ENCODE assay signal across 9 mouse cellular contexts in the genomic region with DNA sequence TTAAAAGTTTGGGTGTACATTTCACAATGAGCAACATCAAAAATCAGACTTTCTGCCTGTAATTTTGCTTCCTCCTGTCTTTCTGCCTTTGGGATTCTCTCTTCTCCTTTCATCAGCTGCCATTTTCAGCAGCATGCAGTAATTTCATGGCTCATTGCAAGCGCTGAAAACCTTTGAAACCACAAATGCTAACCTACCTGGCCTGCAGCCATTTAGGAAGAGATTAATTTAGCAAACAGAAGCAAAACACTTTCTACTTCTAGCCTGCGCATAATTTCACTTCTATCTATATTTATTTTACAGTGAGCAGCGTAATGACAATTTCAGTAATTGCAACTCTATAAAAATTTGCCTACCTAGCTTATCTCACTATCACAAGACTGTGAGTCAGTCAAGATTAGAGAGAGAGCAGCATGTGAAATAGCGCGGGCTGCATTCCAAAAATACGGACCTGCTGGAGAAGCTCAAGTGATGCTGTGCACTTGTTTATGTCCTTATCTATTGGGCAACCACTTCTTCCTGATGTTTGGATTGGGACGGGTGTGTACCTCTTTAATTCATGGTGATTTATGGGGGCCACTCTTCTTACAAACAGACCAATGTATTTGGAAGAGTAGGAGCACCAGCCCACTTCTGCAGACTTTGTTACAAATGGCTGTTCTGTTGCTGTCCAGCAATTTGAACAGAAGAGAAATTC.
DNase-seq lines count a peak whose midpoint lies in the region; ATAC-seq and TF ChIP-seq lines count a peak whose summit lies in the region.
"Had no signal": no experiment of that assay in that cellular context is flagged by ENCODE, and none has a peak within 500 bp of the region (broad histone marks: within the 10 kb centered on the region; RNA-seq: fewer than 3 reads in every experiment).

No protein-coding gene starts in this region.

- no peak overlapping the region for H3K4me3 ChIP-seq in heart, embryonic 12.5 days
- no peak overlapping the region for H3K4me3 ChIP-seq in heart, embryonic 10.5 days
- H3K4me3 ChIP-seq in lung, embryonic 14.5 days (ENCODE audit: low read depth, low read length), result no peak overlapping the region
- no peak overlapping the region for H3K4me3 ChIP-seq in intestine, embryonic 16.5 days (ENCODE audit: low read length)
- H3K4me3 ChIP-seq: lung, embryonic 15.5 days had no signal

- H3K27ac ChIP-seq in heart, embryonic 12.5 days (ENCODE audit: poor library complexity, severe bottlenecking), result no peak overlapping the region
- H3K27ac ChIP-seq in heart, embryonic 10.5 days, result no peak overlapping the region
- no peak overlapping the region for H3K27ac ChIP-seq in lung, embryonic 14.5 days (ENCODE audit: low read depth)
- H3K27ac ChIP-seq in intestine, embryonic 16.5 days (ENCODE audit: low read length), result no peak overlapping the region
- H3K27ac ChIP-seq: lung, embryonic 15.5 days had no signal

- no peaks in the 10 kb centered on the region for H3K9me3 ChIP-seq in heart, embryonic 12.5 days (replicated peaks)
- no peaks in the 10 kb centered on the region for H3K9me3 ChIP-seq in heart, embryonic 10.5 days
- no peaks in the 10 kb centered on the region for H3K9me3 ChIP-seq in lung, embryonic 14.5 days (ENCODE audit: low read depth, low read length)
- H3K9me3 ChIP-seq in intestine, embryonic 16.5 days (ENCODE audit: control insufficient read depth, low read length), result no peaks in the 10 kb centered on the region
- H3K9me3 ChIP-seq: lung, embryonic 15.5 days had no signal

- 46% methylated on average over 7 of the region's 7 CpGs for whole genome bisulfite sequencing in heart, embryonic 12.5 days
- 55% methylated on average over 7 of the region's 7 CpGs for WGBS in heart, embryonic 10.5 days
- WGBS in lung, embryonic 14.5 days, result 37% methylated on average over 7 of the region's 7 CpGs
- 36% methylated on average over 7 of the region's 7 CpGs for WGBS in intestine, embryonic 16.5 days

- H3K4me1 ChIP-seq in heart, embryonic 12.5 days (replicated peaks), result peaks cover 5% of the 10 kb centered on the region; the same call in 1 of the 2 replicates
- no peaks in the 10 kb centered on the region for H3K4me1 ChIP-seq in heart, embryonic 10.5 days
- H3K4me1 ChIP-seq in lung, embryonic 14.5 days (ENCODE audit: insufficient read depth), result no peaks in the 10 kb centered on the region; the same call in 1 of the 2 replicates
- H3K4me1 ChIP-seq in intestine, embryonic 16.5 days (ENCODE audit: control insufficient read depth, insufficient read depth, low read length), result peaks cover 5% of the 10 kb centered on the region; the same call in 1 of the 2 replicates

- no peaks in the 10 kb centered on the region for H3K27me3 ChIP-seq in heart, embryonic 12.5 days (replicated peaks)
- no peaks in the 10 kb centered on the region for H3K27me3 ChIP-seq in heart, embryonic 10.5 days (ENCODE audit: insufficient read depth, poor library complexity, severe bottlenecking)
- H3K27me3 ChIP-seq in lung, embryonic 14.5 days (ENCODE audit: insufficient read depth, low read length), result no peaks in the 10 kb centered on the region
- H3K27me3 ChIP-seq in intestine, embryonic 16.5 days (replicated peaks; ENCODE audit: control insufficient read depth, insufficient read depth, low read length), result no peaks in the 10 kb centered on the region
- H3K27me3 ChIP-seq: lung, embryonic 15.5 days had no signal

- H3K36me3 ChIP-seq in heart, embryonic 12.5 days, result no peaks in the 10 kb centered on the region
- no peaks in the 10 kb centered on the region for H3K36me3 ChIP-seq in heart, embryonic 10.5 days
- no peaks in the 10 kb centered on the region for H3K36me3 ChIP-seq in lung, embryonic 14.5 days (ENCODE audit: insufficient read depth)
- H3K36me3 ChIP-seq in intestine, embryonic 16.5 days (ENCODE audit: control insufficient read depth, insufficient read depth, low read length), result no peaks in the 10 kb centered on the region
- H3K36me3 ChIP-seq: lung, embryonic 15.5 days had no signal

- peak overlapping the region; percentile 34; the same call in 1 of the 2 replicates for H3K4me2 ChIP-seq in heart, embryonic 12.5 days
- H3K4me2 ChIP-seq in lung, embryonic 14.5 days, result peak overlapping the region; percentile 7; the same call in 1 of the 2 replicates
- H3K4me2 ChIP-seq in intestine, embryonic 16.5 days (ENCODE audit: low read depth, low read length), result no peak overlapping the region
- H3K4me2 ChIP-seq: lung, embryonic 15.5 days had no signal

- no peak for TF ChIP-seq CTCF in lung, embryonic 14.5 days (IDR thresholded peaks at IDR 0.05; ENCODE audit: low read depth)

- ATAC-seq in heart, embryonic 12.5 days (ENCODE audit: insufficient number of reproducible peaks, low FRiP score), result no peak
- ATAC-seq in lung, embryonic 14.5 days (ENCODE audit: insufficient read depth), result peak; percentile 49; the same call in 1 of the 2 replicates
- no peak for ATAC-seq in megakaryocyte-erythroid progenitor cell, adult 5-6 weeks (replicated peaks; ENCODE audit: low FRiP score, low TSS enrichment, poor library complexity, severe bottlenecking)
- no peak for ATAC-seq in intestine, embryonic 16.5 days

- no peak for DNase-seq in heart, embryonic 10.5 days (ENCODE audit: low spot score)
- peak; percentile 71 for DNase-seq in Muller cell, postnatal 12 days (ENCODE audit: inconsistent ontology term)
- peak; percentile 91 to 92 for DNase-seq in cerebellum, postnatal 10 days
- peak; percentile 65 for DNase-seq in lung, embryonic 14.5 days
- DNase-seq in embryo, embryonic 10.5 days (ENCODE audit: low spot score), result no peak

- no peak overlapping the region for H3K9ac ChIP-seq in heart, embryonic 12.5 days
- no peak overlapping the region for H3K9ac ChIP-seq in lung, embryonic 14.5 days
- H3K9ac ChIP-seq in intestine, embryonic 16.5 days (ENCODE audit: low read depth, low read length), result no peak overlapping the region
- H3K9ac ChIP-seq: lung, embryonic 15.5 days had no signal

Comparison
In these comparisons a context has a peak if more than half of its experiments do, and no peak if none do; other contexts are left out.
1. DNase-seq: peak in Muller cell, postnatal 12 days (single experiment), cerebellum, postnatal 10 days (2 of 2) and lung, embryonic 14.5 days (single experiment); none in heart, embryonic 10.5 days (single experiment) and embryo, embryonic 10.5 days (single experiment).